Mouse (Mus musculus): Measurements from ENCODE around the gene Rpl13a. TPM values are rescaled to one million over a fixed set of nuclear protein-coding genes. Genes with fewer than 3 reads are reported as not detected.

The Rpl13a gene
- polyA plus RNA-seq, 1 experiment from 2014 or later = 602 TPM

- H3K27ac ChIP-seq (ENCODE audit: low read length) = no peak overlapping the region
- ATAC-seq = no peak
- WGBS = 32% methylated on average over 14 of the region's 18 CpGs
- no peak overlapping the region for H3K4me3 ChIP-seq (ENCODE audit: low read depth, low read length)
- H3K9me3 ChIP-seq (replicated peaks; ENCODE audit: control insufficient read depth, low read length, poor library complexity, severe bottlenecking) = no peaks in the 10 kb centered on the region
- H3K4me2 ChIP-seq (ENCODE audit: low read length) = no peak overlapping the region
- H3K36me3 ChIP-seq (ENCODE audit: control insufficient read depth, insufficient read depth, low read length) = no peaks in the 10 kb centered on the region
- peaks cover 5% of the 10 kb centered on the region for H3K4me1 ChIP-seq (ENCODE audit: control insufficient read depth, insufficient read depth, low read length)
- no peak overlapping the region for H3K9ac ChIP-seq (ENCODE audit: low read depth, low read length)
- no peaks in the 10 kb centered on the region for H3K27me3 ChIP-seq (ENCODE audit: control insufficient read depth, insufficient read depth, low read depth, low read length)
These were observed 35.0 kb downstream of the Rpl13a start for GRCm38 (mm10) chr7:45093516-45093905.

DNA sequence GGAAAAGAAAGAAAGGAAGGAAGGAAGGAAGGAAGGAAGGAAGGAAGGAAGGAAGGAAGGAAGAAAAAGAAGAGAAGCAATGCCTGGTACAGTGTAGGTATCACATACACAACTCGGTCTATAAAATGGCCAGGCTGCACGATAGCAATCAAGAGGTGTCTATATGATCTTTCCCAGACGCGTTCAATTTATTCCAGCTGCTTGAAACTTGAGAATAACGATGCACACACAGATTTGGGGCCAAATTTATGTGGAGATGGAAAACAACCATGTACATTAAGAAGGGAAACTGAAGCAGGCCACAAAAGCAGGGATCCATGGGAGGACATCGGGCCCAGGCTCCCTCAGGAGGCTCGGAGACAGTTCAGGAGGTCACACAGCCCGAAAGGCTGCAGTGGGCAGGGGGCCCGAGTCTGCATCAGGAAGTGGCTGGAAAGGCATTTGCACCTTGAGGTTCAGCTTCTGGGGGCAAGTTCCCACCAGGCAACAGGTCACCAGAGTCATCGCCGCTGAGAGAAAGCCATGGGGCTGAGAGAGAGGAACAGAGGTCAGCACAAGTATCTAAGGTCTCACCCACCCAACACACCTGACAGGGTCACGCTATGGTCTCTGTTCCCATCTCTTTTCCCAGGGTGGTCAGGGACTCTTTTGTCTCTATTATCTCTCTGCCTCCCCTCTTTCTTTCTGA, 35.6 kb downstream of the Rpl13a start:
- WGBS = 74% methylated on average over 12 of the region's 12 CpGs
- Histone ChIP-seq H3K9ac (ENCODE audit: low read depth, low read length) (no peak overlapping the region), H3K4me2 (ENCODE audit: low read length) (no peak overlapping the region), H3K36me3 (ENCODE audit: control insufficient read depth, insufficient read depth, low read length) (no peaks in the 10 kb centered on the region), H3K4me1 (ENCODE audit: control insufficient read depth, insufficient read depth, low read length) (peaks cover 5% of the 10 kb centered on the region), H3K27me3 (ENCODE audit: control insufficient read depth, insufficient read depth, low read depth, low read length) (no peaks in the 10 kb centered on the region), H3K9me3 (replicated peaks; ENCODE audit: control insufficient read depth, low read length, poor library complexity, severe bottlenecking) (no peaks in the 10 kb centered on the region), H3K27ac (ENCODE audit: low read length) (no peak overlapping the region), H3K4me3 (ENCODE audit: low read depth, low read length) (no peak overlapping the region)
- no peak for ATAC-seq

GRCm38 (mm10) chr7:45092048-45092447, 36.5 kb downstream of the Rpl13a start, which contains the start of gene Rcn3:
Gene Rcn3, minus strand, starts transcription at chr7:45092221.
- H3K4me3 ChIP-seq (ENCODE audit: low read depth, low read length) = peak within 1 kb of the TSS; percentile 40
- WGBS = 0% methylated on average over 16 of the region's 16 CpGs
- H3K4me1 ChIP-seq (ENCODE audit: control insufficient read depth, insufficient read depth, low read length) = peaks cover 5% of the 10 kb centered on the region
- no peaks in the 10 kb centered on the region for H3K9me3 ChIP-seq (replicated peaks; ENCODE audit: control insufficient read depth, low read length, poor library complexity, severe bottlenecking)
- no peak within 1 kb of the TSS for H3K27ac ChIP-seq (ENCODE audit: low read length)
- H3K27me3 ChIP-seq (ENCODE audit: control insufficient read depth, insufficient read depth, low read depth, low read length) = no peaks in the 10 kb centered on the region
- peak; percentile 94 for ATAC-seq
- peak within 1 kb of the TSS; percentile 57 for H3K9ac ChIP-seq (ENCODE audit: low read depth, low read length)
- peak within 1 kb of the TSS; percentile 60 for H3K4me2 ChIP-seq (ENCODE audit: low read length)
- no peaks in the 10 kb centered on the region for H3K36me3 ChIP-seq (ENCODE audit: control insufficient read depth, insufficient read depth, low read length)

GRCm38 (mm10) chr7:45091001-45091990, 37.3 kb downstream of the Rpl13a start:
- Histone ChIP-seq H3K4me2 (ENCODE audit: low read length) (peak overlapping the region; percentile 60), H3K4me3 (ENCODE audit: low read depth, low read length) (peak overlapping the region; percentile 40), H3K36me3 (ENCODE audit: control insufficient read depth, insufficient read depth, low read length) (peaks cover 3% of the 10 kb centered on the region; the same call in 1 of the 2 replicates), H3K9me3 (replicated peaks; ENCODE audit: control insufficient read depth, low read length, poor library complexity, severe bottlenecking) (no peaks in the 10 kb centered on the region), H3K27ac (ENCODE audit: low read length) (no peak overlapping the region), H3K4me1 (ENCODE audit: control insufficient read depth, insufficient read depth, low read length) (peaks cover 5% of the 10 kb centered on the region), H3K27me3 (ENCODE audit: control insufficient read depth, insufficient read depth, low read depth, low read length) (no peaks in the 10 kb centered on the region), H3K9ac (ENCODE audit: low read depth, low read length) (peak overlapping the region; percentile 57)
- ATAC-seq = peak; percentile 61
- WGBS = 17% methylated on average over 35 of the region's 35 CpGs

GRCm38 (mm10) chr7:45090251-45090977, 38.1 kb downstream of the Rpl13a start:
- WGBS = 82% methylated on average over 13 of the region's 13 CpGs
- Histone ChIP-seq H3K4me2 (ENCODE audit: low read length) (no peak overlapping the region), H3K4me1 (ENCODE audit: control insufficient read depth, insufficient read depth, low read length) (peaks cover 5% of the 10 kb centered on the region), H3K9ac (ENCODE audit: low read depth, low read length) (no peak overlapping the region), H3K9me3 (replicated peaks; ENCODE audit: control insufficient read depth, low read length, poor library complexity, severe bottlenecking) (no peaks in the 10 kb centered on the region), H3K4me3 (ENCODE audit: low read depth, low read length) (no peak overlapping the region), H3K27ac (ENCODE audit: low read length) (no peak overlapping the region), H3K36me3 (ENCODE audit: control insufficient read depth, insufficient read depth, low read length) (peaks cover 5% of the 10 kb centered on the region; the same call in 1 of the 2 replicates), H3K27me3 (ENCODE audit: control insufficient read depth, insufficient read depth, low read depth, low read length) (no peaks in the 10 kb centered on the region)
- no peak for ATAC-seq

DNA sequence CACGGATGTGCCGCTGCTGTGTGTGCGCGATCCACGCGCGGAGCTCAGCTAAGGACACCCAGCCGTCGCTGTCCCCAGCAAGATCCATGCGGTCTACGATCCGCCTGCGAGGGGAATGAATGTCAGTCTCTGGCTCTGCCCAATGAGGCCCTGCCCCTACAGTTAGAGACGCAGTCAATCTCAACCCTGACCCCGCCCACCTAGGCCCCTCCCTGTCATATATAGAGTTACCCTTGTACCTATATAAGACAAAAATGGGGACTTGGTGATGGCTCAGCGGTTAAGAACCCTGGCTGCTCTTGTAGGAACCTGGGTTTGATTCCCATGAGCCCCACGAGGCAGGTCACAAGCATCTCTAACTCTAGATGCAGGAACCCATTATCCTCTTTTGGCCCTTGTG, 40.0 kb downstream of the Rpl13a start:
- no peaks in the 10 kb centered on the region for H3K27me3 ChIP-seq (ENCODE audit: control insufficient read depth, insufficient read depth, low read depth, low read length)
- H3K4me3 ChIP-seq (ENCODE audit: low read depth, low read length) = no peak overlapping the region
- H3K36me3 ChIP-seq (ENCODE audit: control insufficient read depth, insufficient read depth, low read length) = peaks cover 5% of the 10 kb centered on the region; the same call in 1 of the 2 replicates
- H3K4me2 ChIP-seq (ENCODE audit: low read length) = no peak overlapping the region
- H3K4me1 ChIP-seq (ENCODE audit: control insufficient read depth, insufficient read depth, low read length) = peaks cover 5% of the 10 kb centered on the region
- no peak overlapping the region for H3K27ac ChIP-seq (ENCODE audit: low read length)
- ATAC-seq = no peak
- H3K9me3 ChIP-seq (replicated peaks; ENCODE audit: control insufficient read depth, low read length, poor library complexity, severe bottlenecking) = no peaks in the 10 kb centered on the region
- WGBS = 97% methylated on average over 17 of the region's 17 CpGs
- no peak overlapping the region for H3K9ac ChIP-seq (ENCODE audit: low read depth, low read length)

GRCm38 (mm10) chr7:45086084-45086483, 42.5 kb downstream of the Rpl13a start:
- no peak overlapping the region for H3K4me2 ChIP-seq (ENCODE audit: low read length)
- H3K36me3 ChIP-seq (ENCODE audit: control insufficient read depth, insufficient read depth, low read length) = peaks cover 5% of the 10 kb centered on the region; the same call in 1 of the 2 replicates
- H3K4me1 ChIP-seq (ENCODE audit: control insufficient read depth, insufficient read depth, low read length) = peaks cover 2% of the 10 kb centered on the region; the same call in 1 of the 2 replicates
- no peaks in the 10 kb centered on the region for H3K9me3 ChIP-seq (replicated peaks; ENCODE audit: control insufficient read depth, low read length, poor library complexity, severe bottlenecking)
- no peak overlapping the region for H3K9ac ChIP-seq (ENCODE audit: low read depth, low read length)
- H3K27me3 ChIP-seq (ENCODE audit: control insufficient read depth, insufficient read depth, low read depth, low read length) = no peaks in the 10 kb centered on the region
- H3K4me3 ChIP-seq (ENCODE audit: low read depth, low read length) = no peak overlapping the region
- no peak overlapping the region for H3K27ac ChIP-seq (ENCODE audit: low read length)
- WGBS = 82% methylated on average over 4 of the region's 4 CpGs
- no peak for ATAC-seq

- no peaks in the 10 kb centered on the region for H3K9me3 ChIP-seq (replicated peaks; ENCODE audit: control insufficient read depth, low read length, poor library complexity, severe bottlenecking)
- no peak overlapping the region for H3K4me2 ChIP-seq (ENCODE audit: low read length)
- H3K36me3 ChIP-seq (ENCODE audit: control insufficient read depth, insufficient read depth, low read length) = peaks cover 5% of the 10 kb centered on the region; the same call in 1 of the 2 replicates
- WGBS = 81% methylated on average over 22 of the region's 22 CpGs
- no peak overlapping the region for H3K27ac ChIP-seq (ENCODE audit: low read length)
- peak overlapping the region; percentile 20; the same call in 1 of the 2 replicates for H3K9ac ChIP-seq (ENCODE audit: low read depth, low read length)
- no peak for ATAC-seq
- H3K4me3 ChIP-seq (ENCODE audit: low read depth, low read length) = no peak overlapping the region
- no peaks in the 10 kb centered on the region for H3K4me1 ChIP-seq (ENCODE audit: control insufficient read depth, insufficient read depth, low read length)
- H3K27me3 ChIP-seq (ENCODE audit: control insufficient read depth, insufficient read depth, low read depth, low read length) = no peaks in the 10 kb centered on the region
These were observed 45.2 kb downstream of the Rpl13a start for GRCm38 (mm10) chr7:45083300-45083890.
